Mouse (Mus musculus) WW6 (cell line): Measurements from ENCODE around the gene Ankub1.
A peak's percentile ranks its signal among the peaks of the same experiment; 100 is the strongest.

Experiments
- DNase-seq: peaks from one replicate; pipeline ENCODE4 v3.0.0-alpha.2; 2013; ENCODE audit warnings: low read depth, low spot score

Ankub1 gene

DNA sequence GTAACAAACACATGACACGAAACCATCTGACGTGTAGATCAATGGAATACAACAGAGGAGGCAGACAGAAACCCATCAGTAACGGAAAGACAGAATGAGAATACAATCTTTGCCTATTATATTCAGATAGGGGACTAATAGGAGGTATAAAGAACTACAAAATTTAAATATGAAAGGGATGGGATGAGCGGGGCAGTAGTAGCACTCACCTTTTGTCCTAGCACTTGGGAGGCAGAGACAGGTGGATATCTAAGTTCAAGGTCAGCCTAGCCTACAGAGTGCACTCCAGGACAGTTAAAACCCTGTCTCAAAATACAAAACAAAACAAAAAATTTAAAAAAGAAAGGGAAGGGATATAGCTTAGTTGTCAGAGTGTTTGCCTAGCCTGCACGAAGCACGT is 49.4 kb downstream of the Ankub1 start:
- no peak for DNase-seq

DNA sequence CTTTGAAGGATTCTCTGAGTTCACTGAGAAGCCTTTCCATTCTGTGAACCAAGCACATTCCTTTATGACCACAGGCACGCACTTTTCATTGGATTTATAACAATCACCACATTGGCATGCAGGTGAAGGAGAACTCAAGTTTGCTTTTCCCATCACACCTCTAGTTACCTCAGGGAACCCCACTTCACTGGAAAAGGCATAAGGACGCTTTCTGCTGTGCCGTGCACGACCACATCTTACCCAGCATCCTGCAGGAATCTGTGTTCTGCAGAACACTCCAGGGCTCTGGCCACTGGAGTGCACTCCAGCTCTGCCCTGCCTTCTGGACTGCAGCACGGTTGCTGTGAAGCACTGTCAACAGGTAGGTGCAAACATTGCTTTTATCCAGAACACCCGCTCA is 55.0 kb downstream of the Ankub1 start:
- no peak for DNase-seq

- DNase-seq, result no peak
Measured at GRCm38 (mm10) chr3:57634763-57635487, 57.7 kb downstream of the Ankub1 start.

GRCm38 (mm10) chr3:57626954-57627513 is 65.6 kb downstream of the Ankub1 start:
- no peak for DNase-seq

GRCm38 (mm10) chr3:57625275-57625997 is 67.2 kb downstream of the Ankub1 start:
- peak; percentile 55 for DNase-seq

DNA sequence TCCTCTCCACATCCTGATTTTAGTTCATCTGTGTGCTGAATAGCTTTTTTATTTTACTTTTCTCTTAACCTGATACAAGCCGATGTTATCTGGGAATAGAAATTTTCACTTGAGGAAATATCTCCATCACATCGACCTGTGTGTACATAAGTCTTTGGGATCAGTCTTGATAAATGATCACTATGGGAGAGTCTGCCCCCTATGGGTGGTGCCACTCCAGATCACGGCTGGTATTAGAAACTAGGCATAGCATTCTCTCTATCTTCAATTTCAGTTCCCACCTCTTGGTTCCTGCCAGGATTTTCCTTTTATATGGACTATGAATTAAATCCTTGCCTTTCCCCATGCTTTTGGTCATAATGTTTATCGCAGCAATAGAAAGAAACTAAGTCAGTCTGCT is 72.9 kb downstream of the Ankub1 start:
- DNase-seq, result no peak

DNA sequence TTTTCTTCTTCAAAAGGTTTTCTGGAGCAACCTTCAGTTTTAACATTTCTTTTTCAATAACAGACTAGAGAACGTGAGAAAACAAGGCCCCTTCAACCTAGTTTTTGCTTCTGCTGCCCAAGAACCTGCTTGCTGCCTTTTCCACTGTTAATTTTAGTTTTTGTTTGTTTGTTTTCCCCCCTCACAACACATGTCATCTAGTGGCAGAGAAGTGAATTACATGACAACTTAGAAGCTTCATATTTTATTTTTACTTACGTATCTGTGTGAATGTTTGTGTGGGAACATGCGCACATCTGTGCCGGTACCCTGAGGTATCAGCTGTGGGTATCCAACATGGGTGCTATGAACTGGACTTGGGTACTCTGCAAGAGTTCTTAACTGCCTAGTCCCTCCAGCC is 76.9 kb downstream of the Ankub1 start:
- no peak for DNase-seq

- no peak for DNase-seq
Measured at GRCm38 (mm10) chr3:57612430-57612997, 80.1 kb downstream of the Ankub1 start.

GRCm38 (mm10) chr3:57611776-57612175 is 80.8 kb downstream of the Ankub1 start:
- DNase-seq, result no peak
